Mouse (Mus musculus) liver, embryonic 12.5 days (tissue): Measurements from ENCODE around the gene Dgkh. TPM values are rescaled to one million over a fixed set of nuclear protein-coding genes. Genes with fewer than 3 reads are reported as not detected.

Experiments used
- ATAC-seq: fragments of 200-750 bp; cut with Nextera tagmentation; 2 replicates; pipeline ENCODE4 v1.8.0; 2017; ENCODE audit warnings: moderate number of reproducible peaks, mild to moderate bottlenecking, moderate library complexity
- H3K27ac ChIP-seq: fragments of 300-500 bp; sonication (generic); 2 replicates; pipeline ENCODE4 v1.5.1; 2016; ENCODE audit warnings: mild to moderate bottlenecking
- H3K27me3 ChIP-seq: fragments of 300-500 bp; sonication (generic); replicated peaks from 2 replicates; pipeline ENCODE4 v1.6.1; 2016; ENCODE audit warnings: mild to moderate bottlenecking, moderate library complexity
- H3K36me3 ChIP-seq: fragments of 300-500 bp; sonication (generic); 2 replicates; pipeline ENCODE4 v1.6.1; 2016; ENCODE audit warnings: mild to moderate bottlenecking, moderate library complexity
- H3K4me1 ChIP-seq: fragments of 300-500 bp; sonication (generic); 2 replicates; pipeline ENCODE4 v1.6.1; 2016
- H3K4me2 ChIP-seq: fragments of 300-500 bp; sonication (generic); 2 replicates; pipeline ENCODE4 v1.6.1; 2016; ENCODE audit warnings: mild to moderate bottlenecking, moderate library complexity
- H3K4me3 ChIP-seq: fragments of 300-500 bp; sonication (generic); 2 replicates; pipeline ENCODE4 v1.5.1; 2016; ENCODE audit warnings: mild to moderate bottlenecking, moderate library complexity
- H3K9ac ChIP-seq: fragments of 300-500 bp; sonication (generic); 2 replicates; pipeline ENCODE4 v1.6.1; 2016; ENCODE audit warnings: mild to moderate bottlenecking, moderate library complexity
- H3K9me3 ChIP-seq: fragments of 300-500 bp; sonication (generic); replicated peaks from 2 replicates; pipeline ENCODE4 v1.6.1; 2016; ENCODE audit warnings: mild to moderate bottlenecking, moderate library complexity
- WGBS: fragments of 180-500 bp; shearing (Covaris S2); methylation state at CpG from one replicate; pipeline ENCODE4 v1.1.7; 2016; ENCODE audit not compliant: insufficient replicate concordance; 5-methylcytosine and 5-hydroxymethylcytosine counted together
- polyA plus RNA-seq: library from polyadenylated mRNA; unstranded; fragments of >200 nt; fragmentation: Nextera tagmentation; extraction: Ambion mirVana; gene quantifications from 2 replicates; pipeline ENCODE4 v1.2.1, GENCODE M21; 2016

The Dgkh gene
- polyA plus RNA-seq, 1 experiment from 2014 or later = 1.2 TPM

- Histone ChIP-seq H3K36me3 (no peaks in the 10 kb centered on the region), H3K27me3 (no peaks in the 10 kb centered on the region), H3K9ac (no peak overlapping the region), H3K4me2 (no peak overlapping the region), H3K27ac (no peak overlapping the region), H3K4me1 (no peaks in the 10 kb centered on the region), H3K9me3 (no peaks in the 10 kb centered on the region), H3K4me3 (no peak overlapping the region)
- no peak for ATAC-seq
- 64% methylated on average over 1 of the region's 1 CpGs for WGBS
Measured at GRCm38 (mm10) chr14:78690883-78691282, 41.7 kb downstream of the Dgkh start.

DNA sequence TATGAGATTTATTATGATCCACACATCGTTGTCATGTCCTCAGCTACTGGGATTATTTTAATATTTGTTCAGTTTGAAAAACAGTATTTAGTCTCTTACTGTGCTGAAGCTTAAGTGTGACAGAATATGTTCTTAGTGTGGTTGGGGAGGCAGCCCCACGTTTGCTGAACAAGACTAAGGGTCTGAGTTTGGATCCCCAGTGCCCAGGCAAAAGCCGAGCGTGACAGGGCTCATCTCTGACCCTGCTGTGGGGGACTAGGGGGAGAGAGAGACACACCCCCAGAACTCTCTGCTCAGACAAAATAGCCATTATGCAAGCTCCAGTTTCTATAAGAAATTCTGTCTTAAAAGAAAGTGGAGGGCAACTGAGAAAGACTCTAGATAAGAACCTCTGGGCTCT is 42.2 kb downstream of the Dgkh start:
- Histone ChIP-seq H3K4me2 (no peak overlapping the region), H3K9ac (no peak overlapping the region), H3K36me3 (no peaks in the 10 kb centered on the region), H3K4me3 (no peak overlapping the region), H3K27me3 (no peaks in the 10 kb centered on the region), H3K9me3 (no peaks in the 10 kb centered on the region), H3K27ac (no peak overlapping the region), H3K4me1 (no peaks in the 10 kb centered on the region)
- 64% methylated on average over 4 of the region's 4 CpGs for WGBS
- no peak for ATAC-seq

DNA sequence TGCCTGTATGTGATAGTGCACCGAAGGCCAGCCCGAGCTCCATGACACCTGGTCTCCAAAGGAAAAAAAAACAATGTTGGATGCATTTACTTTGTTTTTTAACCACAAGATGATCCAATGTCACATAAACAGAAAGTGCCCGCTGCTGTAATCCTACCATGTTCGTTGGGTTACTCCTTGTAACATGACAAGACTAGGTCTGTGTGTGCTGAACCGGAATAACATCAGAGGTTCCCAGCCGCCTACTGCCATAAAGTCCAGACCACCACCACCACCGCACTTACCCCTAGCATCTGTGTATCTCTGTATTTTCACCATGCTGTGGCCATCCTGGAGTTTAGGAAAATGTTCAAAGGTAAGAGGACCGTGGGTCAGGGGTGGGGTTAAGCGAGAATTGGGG is 42.6 kb downstream of the Dgkh start:
- no peak overlapping the region for H3K4me3 ChIP-seq
- no peak overlapping the region for H3K9ac ChIP-seq
- no peaks in the 10 kb centered on the region for H3K4me1 ChIP-seq
- H3K27me3 ChIP-seq = no peaks in the 10 kb centered on the region
- WGBS = 85% methylated on average over 9 of the region's 9 CpGs
- H3K36me3 ChIP-seq = no peaks in the 10 kb centered on the region
- ATAC-seq = no peak
- no peaks in the 10 kb centered on the region for H3K9me3 ChIP-seq
- H3K27ac ChIP-seq = no peak overlapping the region
- H3K4me2 ChIP-seq = no peak overlapping the region

GRCm38 (mm10) chr14:78687716-78688115 is 44.9 kb downstream of the Dgkh start:
- Histone ChIP-seq H3K27ac (no peak overlapping the region), H3K4me1 (no peaks in the 10 kb centered on the region; the same call in 1 of the 2 replicates), H3K27me3 (no peaks in the 10 kb centered on the region), H3K4me2 (no peak overlapping the region), H3K4me3 (no peak overlapping the region), H3K9ac (no peak overlapping the region), H3K36me3 (no peaks in the 10 kb centered on the region), H3K9me3 (no peaks in the 10 kb centered on the region)
- 54% methylated on average over 4 of the region's 4 CpGs for WGBS
- ATAC-seq = no peak

GRCm38 (mm10) chr14:78686701-78687100 is 45.9 kb downstream of the Dgkh start:
- 76% methylated on average over 6 of the region's 6 CpGs for WGBS
- no peaks in the 10 kb centered on the region for H3K9me3 ChIP-seq
- ATAC-seq = no peak
- H3K36me3 ChIP-seq = no peaks in the 10 kb centered on the region
- H3K4me2 ChIP-seq = no peak overlapping the region
- no peak overlapping the region for H3K4me3 ChIP-seq
- no peaks in the 10 kb centered on the region for H3K27me3 ChIP-seq
- H3K4me1 ChIP-seq = no peaks in the 10 kb centered on the region; the same call in 1 of the 2 replicates
- H3K27ac ChIP-seq = no peak overlapping the region
- no peak overlapping the region for H3K9ac ChIP-seq

DNA sequence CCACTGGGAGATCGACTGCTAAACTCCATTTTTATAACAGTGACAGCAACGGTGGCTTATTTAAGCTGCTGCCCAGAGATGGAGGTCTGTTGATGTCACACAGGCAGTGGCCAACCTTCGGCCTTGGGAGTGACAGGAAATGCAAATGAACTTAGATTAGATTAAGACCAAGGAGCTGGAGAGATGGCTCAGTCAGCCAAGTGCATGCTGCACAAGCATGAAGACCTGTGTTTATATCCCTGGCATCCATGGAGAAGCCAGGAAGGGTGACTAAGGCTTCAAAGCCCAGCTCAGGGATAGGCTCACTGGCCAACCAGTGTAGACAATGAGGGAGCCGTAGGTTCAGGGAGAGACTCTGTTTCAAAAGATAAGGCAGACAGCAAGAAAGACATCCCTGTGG is 48.4 kb downstream of the Dgkh start:
- Histone ChIP-seq H3K27ac (no peak overlapping the region), H3K4me3 (no peak overlapping the region), H3K36me3 (no peaks in the 10 kb centered on the region), H3K27me3 (no peaks in the 10 kb centered on the region), H3K9me3 (no peaks in the 10 kb centered on the region), H3K9ac (no peak overlapping the region), H3K4me1 (no peaks in the 10 kb centered on the region; the same call in 1 of the 2 replicates), H3K4me2 (no peak overlapping the region)
- ATAC-seq = no peak
- WGBS = 26% methylated on average over 4 of the region's 4 CpGs

DNA sequence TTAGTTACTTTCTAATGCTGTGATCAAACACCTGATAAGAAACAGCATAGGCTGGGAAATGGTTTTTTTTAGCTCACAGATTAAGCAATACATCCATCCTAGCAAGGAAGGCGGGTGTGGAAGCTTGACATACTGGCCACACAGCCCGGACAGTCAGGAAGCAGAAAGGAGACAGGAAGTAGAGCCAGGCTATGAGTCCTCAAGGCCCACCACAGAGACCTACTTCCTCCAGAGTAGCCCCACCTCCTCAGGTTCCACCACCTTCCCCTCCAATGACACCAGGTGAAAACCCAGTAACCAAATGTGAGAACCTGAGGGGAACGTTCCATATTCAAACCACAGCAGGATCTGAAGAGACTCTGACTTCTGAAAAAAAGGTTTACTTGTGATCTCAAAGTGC is 53.6 kb downstream of the Dgkh start:
- 32% methylated on average over 3 of the region's 3 CpGs for WGBS
- no peak overlapping the region for H3K27ac ChIP-seq
- no peak overlapping the region for H3K4me2 ChIP-seq
- no peak for ATAC-seq
- H3K4me1 ChIP-seq = peaks cover 12% of the 10 kb centered on the region; the same call in 1 of the 2 replicates
- H3K27me3 ChIP-seq = no peaks in the 10 kb centered on the region
- H3K9me3 ChIP-seq = no peaks in the 10 kb centered on the region
- no peaks in the 10 kb centered on the region for H3K36me3 ChIP-seq
- H3K9ac ChIP-seq = no peak overlapping the region
- no peak overlapping the region for H3K4me3 ChIP-seq

- Histone ChIP-seq H3K36me3 (no peaks in the 10 kb centered on the region), H3K4me1 (peaks cover 12% of the 10 kb centered on the region; the same call in 1 of the 2 replicates), H3K27ac (no peak overlapping the region), H3K4me2 (peak overlapping the region; percentile 21; the same call in 1 of the 2 replicates), H3K4me3 (no peak overlapping the region), H3K9ac (no peak overlapping the region), H3K9me3 (no peaks in the 10 kb centered on the region), H3K27me3 (no peaks in the 10 kb centered on the region)
- ATAC-seq = no peak
- 24% methylated on average over 7 of the region's 7 CpGs for WGBS
Measured at GRCm38 (mm10) chr14:78677852-78678588, 54.6 kb downstream of the Dgkh start.

GRCm38 (mm10) chr14:78676457-78676856 is 56.1 kb downstream of the Dgkh start:
- no peak overlapping the region for H3K4me3 ChIP-seq
- H3K27me3 ChIP-seq = no peaks in the 10 kb centered on the region
- no peak overlapping the region for H3K9ac ChIP-seq
- peaks cover 12% of the 10 kb centered on the region; the same call in 1 of the 2 replicates for H3K4me1 ChIP-seq
- H3K36me3 ChIP-seq = no peaks in the 10 kb centered on the region
- H3K4me2 ChIP-seq = no peak overlapping the region
- 72% methylated on average over 6 of the region's 6 CpGs for WGBS
- H3K9me3 ChIP-seq = no peaks in the 10 kb centered on the region
- H3K27ac ChIP-seq = no peak overlapping the region
- no peak for ATAC-seq

GRCm38 (mm10) chr14:78674606-78675005 is 58.0 kb downstream of the Dgkh start:
- H3K9ac ChIP-seq = no peak overlapping the region
- 73% methylated on average over 9 of the region's 9 CpGs for WGBS
- no peaks in the 10 kb centered on the region for H3K9me3 ChIP-seq
- no peaks in the 10 kb centered on the region for H3K27me3 ChIP-seq
- no peak for ATAC-seq
- H3K4me3 ChIP-seq = no peak overlapping the region
- H3K36me3 ChIP-seq = no peaks in the 10 kb centered on the region
- peaks cover 12% of the 10 kb centered on the region; the same call in 1 of the 2 replicates for H3K4me1 ChIP-seq
- H3K4me2 ChIP-seq = no peak overlapping the region
- no peak overlapping the region for H3K27ac ChIP-seq

GRCm38 (mm10) chr14:78669986-78670385 is 62.6 kb downstream of the Dgkh start:
- Histone ChIP-seq H3K4me1 (no peaks in the 10 kb centered on the region), H3K36me3 (no peaks in the 10 kb centered on the region), H3K9me3 (no peaks in the 10 kb centered on the region), H3K4me3 (no peak overlapping the region), H3K9ac (no peak overlapping the region), H3K4me2 (no peak overlapping the region), H3K27me3 (no peaks in the 10 kb centered on the region), H3K27ac (no peak overlapping the region)
- no peak for ATAC-seq
- 62% methylated on average over 10 of the region's 10 CpGs for WGBS

DNA sequence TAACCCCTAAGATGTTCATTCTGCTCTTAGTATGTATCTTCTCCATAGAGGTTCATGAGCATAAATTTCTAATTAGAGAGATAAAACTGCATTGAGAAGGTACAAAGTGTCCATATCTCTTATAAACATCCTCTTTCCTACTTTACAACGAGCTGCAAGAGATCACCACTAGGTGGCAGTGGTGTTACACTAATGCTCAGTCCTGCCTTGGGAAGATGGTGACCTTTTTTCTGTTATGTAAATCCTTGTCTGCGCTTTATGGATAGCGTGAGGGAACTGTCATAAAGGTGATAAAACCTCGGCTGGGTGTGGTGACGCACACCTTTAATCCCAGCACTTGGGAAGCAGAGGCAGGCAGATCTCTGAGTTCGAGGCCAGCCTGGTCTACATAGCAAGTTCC is 64.3 kb downstream of the Dgkh start:
- H3K27ac ChIP-seq = no peak overlapping the region
- no peaks in the 10 kb centered on the region for H3K27me3 ChIP-seq
- H3K9ac ChIP-seq = no peak overlapping the region
- H3K4me2 ChIP-seq = no peak overlapping the region
- no peaks in the 10 kb centered on the region for H3K4me1 ChIP-seq
- no peak overlapping the region for H3K4me3 ChIP-seq
- no peak for ATAC-seq
- WGBS = 19% methylated on average over 6 of the region's 6 CpGs
- H3K36me3 ChIP-seq = no peaks in the 10 kb centered on the region
- H3K9me3 ChIP-seq = no peaks in the 10 kb centered on the region

DNA sequence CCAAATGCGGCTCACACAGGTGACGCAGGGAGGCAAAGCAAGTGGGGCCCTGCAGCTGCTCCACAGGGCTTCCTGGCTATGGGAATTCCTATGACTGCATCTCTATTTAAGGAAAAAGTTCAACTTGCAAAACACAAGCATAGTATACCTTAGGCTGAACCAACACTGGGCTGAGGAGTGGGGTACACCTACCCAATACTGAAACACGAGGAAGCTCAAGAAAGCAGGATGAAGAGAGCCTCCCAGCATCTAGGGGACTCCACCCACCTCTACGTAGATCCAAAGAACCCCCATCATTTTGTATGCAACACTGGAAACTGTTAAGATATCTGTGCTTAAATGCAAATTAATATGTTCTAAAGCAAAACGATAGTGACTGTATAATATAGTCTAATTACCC is 64.8 kb downstream of the Dgkh start:
- H3K27ac ChIP-seq = no peak overlapping the region
- H3K4me3 ChIP-seq = no peak overlapping the region
- no peak overlapping the region for H3K4me2 ChIP-seq
- no peak overlapping the region for H3K9ac ChIP-seq
- ATAC-seq = no peak
- 50% methylated on average over 5 of the region's 5 CpGs for WGBS
- no peaks in the 10 kb centered on the region for H3K4me1 ChIP-seq
- no peaks in the 10 kb centered on the region for H3K36me3 ChIP-seq
- H3K9me3 ChIP-seq = no peaks in the 10 kb centered on the region
- no peaks in the 10 kb centered on the region for H3K27me3 ChIP-seq
